Mouse (Mus musculus): ENCODE measurements around the gene Tmem210. TPM values are rescaled to one million over a fixed set of nuclear protein-coding genes. Genes with fewer than 3 reads are reported as not detected.

Tmem210 gene
- polyA plus RNA-seq, 1 experiment from 2014 or later = not detected

DNA sequence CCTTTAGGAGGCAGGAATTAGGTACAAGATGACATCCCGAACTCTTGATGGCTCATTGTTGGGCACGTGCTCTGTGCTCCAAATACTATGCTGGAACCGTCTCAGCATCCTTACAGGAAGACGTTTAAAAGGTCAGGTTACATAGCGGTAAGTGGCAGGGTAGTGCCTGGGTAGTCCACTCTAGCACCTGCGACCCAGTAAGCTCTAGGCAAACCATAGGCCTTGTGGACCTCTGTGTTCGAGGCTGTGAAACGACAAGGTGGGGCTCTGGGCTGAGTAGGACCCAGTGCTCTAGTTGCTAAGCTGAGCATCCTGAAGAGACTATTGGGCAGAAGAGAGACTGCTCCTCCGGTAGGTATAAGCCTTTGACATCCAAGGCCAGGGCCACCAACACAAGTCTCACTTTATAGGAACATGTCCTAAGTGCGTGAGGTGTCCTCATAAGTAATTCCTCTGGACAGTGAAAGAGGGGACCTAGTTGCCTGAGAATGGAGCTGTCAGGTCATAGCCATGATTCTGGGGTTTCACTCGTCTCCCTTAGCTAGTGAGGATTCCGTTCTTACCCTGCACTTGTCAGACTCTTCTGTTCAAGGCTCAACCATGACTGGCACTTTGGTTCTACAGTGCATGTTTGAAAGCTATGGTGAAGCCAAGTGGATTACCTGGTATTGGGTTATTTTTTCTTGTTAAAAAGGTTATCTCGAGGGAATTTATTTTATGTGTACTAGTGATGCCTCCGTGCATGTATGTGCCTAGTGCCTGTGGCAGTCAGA lies 17.8 kb downstream of the Tmem210 start:
- Histone ChIP-seq H3K36me3 (peaks cover 47% of the 10 kb centered on the region), H3K4me1 (replicated peaks) (peaks cover 17% of the 10 kb centered on the region), H3K4me2 (peak overlapping the region; percentile 74), H3K27me3 (peaks cover 83% of the 10 kb centered on the region), H3K27ac (replicated peaks) (no peak overlapping the region; the same call in 1 of the 2 replicates), H3K4me3 (peak overlapping the region; percentile 45), H3K9me3 (no peaks in the 10 kb centered on the region), H3K9ac (peak overlapping the region; percentile 66; the same call in 1 of the 2 replicates)
- 0 out of 2 replicates have a peak, but pooled peaks have one; percentile 17 for ATAC-seq (ENCODE audit: low read depth)
- 47% methylated on average over 14 of the region's 14 CpGs for WGBS

- Histone ChIP-seq H3K4me2 (no peak overlapping the region), H3K27ac (replicated peaks) (no peak overlapping the region), H3K27me3 (peaks cover 99% of the 10 kb centered on the region), H3K9ac (no peak overlapping the region), H3K4me1 (replicated peaks) (peaks cover 7% of the 10 kb centered on the region), H3K36me3 (peaks cover 48% of the 10 kb centered on the region), H3K9me3 (no peaks in the 10 kb centered on the region), H3K4me3 (no peak overlapping the region)
- no peak for ATAC-seq (ENCODE audit: low read depth)
- WGBS = 54% methylated on average over 10 of the region's 10 CpGs
Measured at GRCm38 (mm10) chr2:25310180-25310579, 22.2 kb downstream of the Tmem210 start.

DNA sequence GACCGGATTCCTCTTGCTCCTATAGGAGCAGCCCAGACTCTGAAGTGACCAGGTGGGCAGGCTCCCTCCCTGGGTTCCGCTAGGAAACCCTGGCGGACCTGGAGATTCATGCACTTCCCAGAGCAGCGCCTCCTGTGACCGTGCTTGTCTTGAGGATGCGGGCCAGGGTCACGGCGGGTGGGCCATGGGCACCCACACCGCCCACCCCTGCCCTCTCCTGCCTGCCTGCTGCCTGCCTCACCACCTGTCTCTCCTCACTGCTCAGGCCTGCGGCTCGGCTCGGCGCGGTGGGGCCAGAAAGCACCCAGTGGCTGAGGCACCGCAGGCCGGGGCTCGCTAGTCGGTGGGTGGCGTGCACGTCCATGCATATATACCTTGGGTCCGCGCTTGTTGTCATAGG lies 23.0 kb downstream of the Tmem210 start:
- no peak overlapping the region for H3K9ac ChIP-seq
- peaks cover 48% of the 10 kb centered on the region for H3K36me3 ChIP-seq
- no peaks in the 10 kb centered on the region for H3K4me1 ChIP-seq (replicated peaks)
- no peak overlapping the region for H3K4me2 ChIP-seq
- H3K9me3 ChIP-seq = no peaks in the 10 kb centered on the region
- no peak overlapping the region for H3K4me3 ChIP-seq
- no peak for ATAC-seq (ENCODE audit: low read depth)
- peaks cover 99% of the 10 kb centered on the region for H3K27me3 ChIP-seq
- no peak overlapping the region for H3K27ac ChIP-seq (replicated peaks)
- WGBS = 2% methylated on average over 22 of the region's 22 CpGs

DNA sequence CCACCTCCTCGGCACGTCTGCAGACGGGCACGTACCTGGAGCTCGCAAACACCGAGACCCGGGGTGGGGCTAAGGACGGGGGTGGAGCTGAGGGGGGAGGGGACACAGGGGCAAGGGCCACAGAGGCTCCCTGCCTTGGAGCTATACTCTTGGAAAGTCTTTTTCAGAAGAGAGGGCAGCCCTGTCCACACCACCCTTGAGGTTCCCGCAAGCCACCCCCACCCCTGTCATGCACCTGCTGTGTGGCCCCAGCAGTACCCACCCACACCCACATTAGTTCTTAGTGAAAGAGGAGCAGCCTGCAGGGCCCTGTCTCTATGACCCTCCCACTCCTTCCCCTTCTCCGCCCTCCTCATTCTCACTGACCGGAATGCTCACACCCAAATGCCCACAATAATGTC lies 23.5 kb downstream of the Tmem210 start:
- Histone ChIP-seq H3K36me3 (peaks cover 48% of the 10 kb centered on the region), H3K4me2 (no peak overlapping the region), H3K27ac (replicated peaks) (no peak overlapping the region), H3K9ac (no peak overlapping the region), H3K4me1 (replicated peaks) (0 out of 2 replicates have a peak, but pooled peaks cover under 1% of the 10 kb centered on the region), H3K9me3 (no peaks in the 10 kb centered on the region), H3K27me3 (peaks cover 99% of the 10 kb centered on the region), H3K4me3 (no peak overlapping the region)
- no peak for ATAC-seq (ENCODE audit: low read depth)
- 2% methylated on average over 11 of the region's 11 CpGs for WGBS

- ATAC-seq (ENCODE audit: low read depth) = peak; percentile 81
- H3K27me3 ChIP-seq = peaks cover 93% of the 10 kb centered on the region
- 4% methylated on average over 31 of the region's 31 CpGs for WGBS
Measured at GRCm38 (mm10) chr2:25318119-25318966, 30.4 kb downstream of the Tmem210 start.

GRCm38 (mm10) chr2:25318971-25319773 lies 31.2 kb downstream of the Tmem210 start, which contains the start of gene Grin1:
Grin1 (minus strand) TSS chr2:25319187.
- H3K36me3 ChIP-seq = 0 out of 2 replicates have a peak, but pooled peaks cover 3% of the 10 kb centered on the region
- 10% methylated on average over 58 of the region's 58 CpGs for WGBS

More at GRCm38 (mm10) chr2:25318119-25318966, 30.4 kb downstream of the Tmem210 start:
- peaks cover 28% of the 10 kb centered on the region for H3K4me1 ChIP-seq (replicated peaks)
- peak overlapping the region; percentile 77 for H3K9ac ChIP-seq
- peak overlapping the region; percentile 60 for H3K4me3 ChIP-seq
- H3K9me3 ChIP-seq = no peaks in the 10 kb centered on the region
- peak overlapping the region; percentile 86 for H3K27ac ChIP-seq (replicated peaks)
- H3K36me3 ChIP-seq = peaks cover 4% of the 10 kb centered on the region; the same call in 1 of the 2 replicates
- peak overlapping the region; percentile 69 for H3K4me2 ChIP-seq

GRCm38 (mm10) chr2:25320084-25320483 lies 32.1 kb downstream of the Tmem210 start:
- no peak for ATAC-seq (ENCODE audit: low read depth)
- WGBS = 48% methylated on average over 2 of the region's 2 CpGs
- H3K27ac ChIP-seq (replicated peaks) = no peak overlapping the region
- H3K4me3 ChIP-seq = no peak overlapping the region
- H3K4me2 ChIP-seq = no peak overlapping the region
- H3K36me3 ChIP-seq = no peaks in the 10 kb centered on the region
- no peak overlapping the region for H3K9ac ChIP-seq
- no peaks in the 10 kb centered on the region for H3K9me3 ChIP-seq
- peaks cover 28% of the 10 kb centered on the region for H3K4me1 ChIP-seq (replicated peaks)
- peaks cover 85% of the 10 kb centered on the region for H3K27me3 ChIP-seq

More at GRCm38 (mm10) chr2:25318971-25319773, 31.2 kb downstream of the Tmem210 start, which contains the start of gene Grin1:
- Histone ChIP-seq H3K9ac (peak within 1 kb of the TSS; percentile 77), H3K27ac (replicated peaks) (peak within 1 kb of the TSS; percentile 86), H3K9me3 (no peaks in the 10 kb centered on the region), H3K4me1 (replicated peaks) (peaks cover 28% of the 10 kb centered on the region), H3K27me3 (peaks cover 88% of the 10 kb centered on the region), H3K4me3 (peak within 1 kb of the TSS; percentile 60), H3K4me2 (peak within 1 kb of the TSS; percentile 69)
- ATAC-seq (ENCODE audit: low read depth) = peak; percentile 86

GRCm38 (mm10) chr2:25326036-25326435 lies 38.1 kb downstream of the Tmem210 start:
- 74% methylated on average over 2 of the region's 2 CpGs for WGBS
- H3K4me1 ChIP-seq (replicated peaks) = peaks cover under 1% of the 10 kb centered on the region

GRCm38 (mm10) chr2:25328440-25328839 lies 40.5 kb downstream of the Tmem210 start:
- no peaks in the 10 kb centered on the region for H3K36me3 ChIP-seq
- H3K27ac ChIP-seq (replicated peaks) = no peak overlapping the region
- 31% methylated on average over 7 of the region's 7 CpGs for WGBS
- no peak overlapping the region for H3K4me3 ChIP-seq
- H3K4me2 ChIP-seq = no peak overlapping the region
- H3K27me3 ChIP-seq = 0 out of 2 replicates have a peak, but pooled peaks cover 10% of the 10 kb centered on the region
- no peak for ATAC-seq (ENCODE audit: low read depth)
- peaks cover 14% of the 10 kb centered on the region for H3K4me1 ChIP-seq (replicated peaks)
- no peaks in the 10 kb centered on the region for H3K9me3 ChIP-seq
- no peak overlapping the region for H3K9ac ChIP-seq

More at GRCm38 (mm10) chr2:25326036-25326435, 38.1 kb downstream of the Tmem210 start:
- H3K4me2 ChIP-seq = no peak overlapping the region
- no peak overlapping the region for H3K27ac ChIP-seq (replicated peaks)
- no peaks in the 10 kb centered on the region for H3K36me3 ChIP-seq
- no peaks in the 10 kb centered on the region for H3K9me3 ChIP-seq
- no peak overlapping the region for H3K9ac ChIP-seq
- ATAC-seq (ENCODE audit: low read depth) = no peak
- no peak overlapping the region for H3K4me3 ChIP-seq
- peaks cover 27% of the 10 kb centered on the region for H3K27me3 ChIP-seq

DNA sequence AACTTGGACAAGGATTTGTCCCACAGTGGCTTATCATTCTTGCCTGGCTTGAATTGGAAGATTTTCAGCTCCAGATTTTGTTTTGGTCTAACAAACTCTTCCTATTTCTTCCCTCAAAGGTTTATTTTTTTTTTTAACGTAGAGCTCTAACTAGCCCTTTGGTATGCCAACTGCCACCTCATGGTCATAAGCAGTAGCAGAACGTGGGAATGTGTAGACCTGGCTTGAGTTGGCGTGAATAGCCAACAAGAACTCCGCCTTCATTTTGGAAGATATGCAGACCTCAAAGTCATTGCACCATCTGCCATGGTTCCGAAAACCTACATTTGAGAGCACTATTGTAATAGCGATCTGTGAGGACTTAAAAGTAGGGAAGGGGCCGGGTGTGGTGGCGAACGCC lies 43.5 kb downstream of the Tmem210 start:
- H3K4me1 ChIP-seq (replicated peaks) = peaks cover 32% of the 10 kb centered on the region
- H3K4me3 ChIP-seq = peak overlapping the region; percentile 78
- H3K27ac ChIP-seq (replicated peaks) = no peak overlapping the region
- H3K9ac ChIP-seq = peak overlapping the region; percentile 92
- H3K4me2 ChIP-seq = peak overlapping the region; percentile 77
- 58% methylated on average over 9 of the region's 9 CpGs for WGBS
- no peaks in the 10 kb centered on the region for H3K27me3 ChIP-seq
- ATAC-seq (ENCODE audit: low read depth) = no peak
- no peaks in the 10 kb centered on the region for H3K9me3 ChIP-seq
- H3K36me3 ChIP-seq = peaks cover 30% of the 10 kb centered on the region

Measured in neural tube, embryonic 13.5 days (tissue).